Mouse (Mus musculus): ENCODE results near the gene Chic2. TPM values are rescaled to one million over a fixed set of nuclear protein-coding genes. Genes with fewer than 3 reads are reported as not detected.

The Chic2 gene
- polyA plus RNA-seq (2015; fragmentation: Nextera tagmentation; extraction: Ambion mirVana) = 27.1 and 28.8 TPM in 2 replicates

DNA sequence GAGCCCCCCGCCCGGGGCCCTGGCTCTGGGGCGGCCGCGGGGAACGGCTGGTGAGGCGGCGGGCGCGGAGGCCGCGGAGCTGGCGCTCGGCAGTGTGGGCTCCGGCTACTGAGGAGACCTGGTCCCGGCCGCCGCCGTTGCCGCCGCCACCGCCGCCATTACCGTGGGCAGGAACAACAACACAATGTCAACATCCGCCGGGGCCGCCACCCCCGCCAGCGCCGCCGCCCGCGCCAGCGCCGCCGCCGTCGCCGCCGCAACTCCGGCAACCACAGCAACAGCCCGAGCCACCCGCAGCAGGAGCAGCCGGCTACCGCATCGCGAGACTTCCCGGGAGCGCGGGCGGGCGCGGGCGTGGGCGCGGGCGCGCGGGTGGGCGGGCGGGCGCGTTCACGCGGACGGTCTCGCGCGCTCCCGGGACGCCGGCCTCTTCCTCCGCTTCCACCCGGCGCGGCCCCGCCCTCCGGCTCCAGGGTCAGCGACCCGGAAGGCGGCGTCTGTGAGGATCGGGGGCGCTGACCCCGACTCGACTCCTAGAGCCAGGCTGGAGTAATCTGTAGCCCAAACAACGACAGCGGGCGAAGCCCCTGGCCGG, at the start of gene Chic2:
Gene Chic2 (minus strand): TSS at position 465 of the 595 bp plus-strand sequence.
- Histone ChIP-seq H3K4me1 (peaks cover 30% of the 10 kb centered on the region), H3K4me3 (replicated peaks) (peak within 1 kb of the TSS; percentile 75), H3K9me3 (replicated peaks) (no peaks in the 10 kb centered on the region), H3K27ac (peak within 1 kb of the TSS; percentile 90), H3K27me3 (0 out of 2 replicates have a peak, but pooled peaks cover 11% of the 10 kb centered on the region), H3K36me3 (peaks cover 9% of the 10 kb centered on the region; the same call in 1 of the 2 replicates), H3K9ac (peak within 1 kb of the TSS; percentile 93), H3K4me2 (peak within 1 kb of the TSS; percentile 75)
- ATAC-seq (replicated peaks; ENCODE audit: low FRiP score) = peak; percentile 91
- under 1% methylated on average over 42 of the region's 90 CpGs for WGBS

DNA sequence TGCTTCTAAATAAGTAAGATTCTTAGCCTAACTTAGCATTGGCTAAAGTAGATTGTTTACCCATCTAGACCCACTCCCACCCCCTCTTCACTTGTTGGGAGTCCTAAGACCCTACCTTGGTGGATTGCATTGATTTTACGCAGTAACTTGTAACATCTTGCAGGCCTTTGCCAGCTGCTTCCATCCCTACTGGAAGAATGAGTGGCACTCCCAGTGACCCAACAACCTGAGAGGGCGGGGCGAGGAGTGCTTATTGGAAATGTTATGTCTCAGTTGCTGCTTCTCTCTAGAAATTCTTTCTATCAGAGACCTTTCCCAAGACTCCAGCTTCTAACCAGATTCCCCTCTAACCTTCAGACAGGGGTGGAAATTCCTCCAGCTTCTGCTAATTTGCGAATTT, 41.3 kb upstream of the Chic2 start:
- H3K9me3 ChIP-seq (replicated peaks) = no peaks in the 10 kb centered on the region
- no peak overlapping the region for H3K4me2 ChIP-seq
- no peak for ATAC-seq (replicated peaks; ENCODE audit: low FRiP score)
- H3K36me3 ChIP-seq = no peaks in the 10 kb centered on the region
- no peak overlapping the region for H3K4me3 ChIP-seq (replicated peaks)
- 13% methylated on average over 4 of the region's 4 CpGs for WGBS
- peaks cover 88% of the 10 kb centered on the region for H3K27me3 ChIP-seq
- H3K27ac ChIP-seq = no peak overlapping the region
- H3K9ac ChIP-seq = no peak overlapping the region
- peaks cover 24% of the 10 kb centered on the region for H3K4me1 ChIP-seq

DNA sequence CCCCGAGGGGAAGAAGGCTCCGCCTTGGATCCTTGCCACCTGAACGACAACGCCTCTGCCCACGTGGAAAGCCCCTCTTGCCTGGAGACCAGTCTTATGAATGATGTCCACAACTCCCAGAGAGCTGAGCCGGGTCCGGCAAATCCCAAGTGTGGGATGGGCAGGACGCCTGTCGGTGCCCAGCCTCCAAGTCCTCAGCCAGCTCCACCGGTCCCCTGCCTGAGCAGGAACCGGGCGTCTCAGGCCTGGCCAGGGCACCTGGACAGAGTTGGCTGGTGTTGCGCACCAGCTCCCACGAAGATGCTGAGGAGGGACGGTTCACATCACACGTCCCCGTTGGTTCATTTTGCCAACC, 40.9 kb upstream of the Chic2 start:
- WGBS = 3% methylated on average over 17 of the region's 17 CpGs
- Histone ChIP-seq H3K4me3 (replicated peaks) (no peak overlapping the region), H3K36me3 (no peaks in the 10 kb centered on the region), H3K4me2 (no peak overlapping the region), H3K27ac (no peak overlapping the region), H3K9ac (no peak overlapping the region), H3K4me1 (peaks cover 24% of the 10 kb centered on the region), H3K27me3 (peaks cover 92% of the 10 kb centered on the region), H3K9me3 (replicated peaks) (no peaks in the 10 kb centered on the region)
- ATAC-seq (replicated peaks; ENCODE audit: low FRiP score) = no peak

DNA sequence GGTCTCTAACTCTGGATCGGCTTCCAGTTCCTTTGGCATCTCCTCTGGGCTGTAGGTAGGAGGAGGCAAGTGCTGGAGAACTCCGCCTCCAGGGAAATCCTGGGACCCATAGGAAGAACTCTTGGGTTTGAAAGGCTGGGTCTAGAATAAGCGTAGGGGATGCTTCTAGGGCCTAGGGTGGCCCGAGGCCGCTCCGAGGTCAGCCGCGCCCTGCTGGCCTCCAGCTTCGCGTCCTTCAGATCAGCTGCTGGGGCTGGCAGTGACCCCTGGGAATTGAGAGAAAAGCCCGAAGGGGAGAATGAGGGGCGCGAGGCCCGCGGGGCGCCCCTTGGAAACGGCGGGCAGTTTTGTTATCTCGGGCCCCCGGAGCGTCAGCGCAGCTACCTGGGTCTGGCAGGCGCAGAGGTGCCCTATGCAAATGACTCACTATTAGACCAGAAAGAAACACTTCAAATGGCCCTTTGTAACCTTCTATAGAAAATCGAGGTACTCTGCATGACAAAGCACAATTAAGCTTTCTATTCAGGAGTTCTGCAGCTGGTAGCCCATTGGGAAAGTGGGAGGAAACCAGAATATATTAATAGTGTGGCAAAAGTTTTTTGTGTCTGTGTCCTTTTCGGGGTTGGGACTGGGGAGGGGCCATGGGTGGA, 40.4 kb upstream of the Chic2 start:
- Histone ChIP-seq H3K9me3 (replicated peaks) (no peaks in the 10 kb centered on the region), H3K27ac (no peak overlapping the region), H3K4me3 (replicated peaks) (no peak overlapping the region), H3K36me3 (no peaks in the 10 kb centered on the region), H3K27me3 (peaks cover 94% of the 10 kb centered on the region), H3K9ac (no peak overlapping the region), H3K4me2 (peak overlapping the region; percentile 4; the same call in 1 of the 2 replicates), H3K4me1 (peaks cover 24% of the 10 kb centered on the region)
- ATAC-seq (replicated peaks; ENCODE audit: low FRiP score) = no peak
- WGBS = 2% methylated on average over 25 of the region's 25 CpGs

DNA sequence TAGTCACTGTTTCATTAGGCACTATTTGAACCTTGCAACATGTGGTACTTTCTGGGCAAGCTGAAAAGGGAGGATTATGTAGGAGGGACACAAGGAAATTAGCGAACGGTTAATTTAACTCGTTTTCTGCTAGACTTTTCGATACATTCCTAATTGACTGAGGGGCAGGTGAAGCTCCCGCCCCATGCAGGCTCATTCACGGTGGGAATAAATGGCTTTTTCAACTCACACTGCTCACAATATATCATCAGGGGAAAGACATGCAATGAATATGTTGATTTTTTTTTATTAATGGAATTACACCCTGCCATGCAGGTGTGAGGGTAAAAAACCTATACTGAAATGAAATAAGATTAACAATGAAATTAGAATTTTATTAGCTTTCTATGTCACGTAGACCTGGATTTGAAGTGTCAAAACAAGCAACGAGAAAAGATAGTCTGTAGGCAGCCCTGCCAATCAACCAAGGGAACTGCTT, 39.9 kb upstream of the Chic2 start:
- Histone ChIP-seq H3K4me1 (peaks cover 24% of the 10 kb centered on the region), H3K9me3 (replicated peaks) (no peaks in the 10 kb centered on the region), H3K4me3 (replicated peaks) (no peak overlapping the region; the same call in 1 of the 2 replicates), H3K4me2 (peak overlapping the region; percentile 25), H3K36me3 (no peaks in the 10 kb centered on the region), H3K27me3 (peaks cover 97% of the 10 kb centered on the region), H3K9ac (no peak overlapping the region), H3K27ac (no peak overlapping the region)
- under 1% methylated on average over 8 of the region's 8 CpGs for WGBS
- no peak for ATAC-seq (replicated peaks; ENCODE audit: low FRiP score)

DNA sequence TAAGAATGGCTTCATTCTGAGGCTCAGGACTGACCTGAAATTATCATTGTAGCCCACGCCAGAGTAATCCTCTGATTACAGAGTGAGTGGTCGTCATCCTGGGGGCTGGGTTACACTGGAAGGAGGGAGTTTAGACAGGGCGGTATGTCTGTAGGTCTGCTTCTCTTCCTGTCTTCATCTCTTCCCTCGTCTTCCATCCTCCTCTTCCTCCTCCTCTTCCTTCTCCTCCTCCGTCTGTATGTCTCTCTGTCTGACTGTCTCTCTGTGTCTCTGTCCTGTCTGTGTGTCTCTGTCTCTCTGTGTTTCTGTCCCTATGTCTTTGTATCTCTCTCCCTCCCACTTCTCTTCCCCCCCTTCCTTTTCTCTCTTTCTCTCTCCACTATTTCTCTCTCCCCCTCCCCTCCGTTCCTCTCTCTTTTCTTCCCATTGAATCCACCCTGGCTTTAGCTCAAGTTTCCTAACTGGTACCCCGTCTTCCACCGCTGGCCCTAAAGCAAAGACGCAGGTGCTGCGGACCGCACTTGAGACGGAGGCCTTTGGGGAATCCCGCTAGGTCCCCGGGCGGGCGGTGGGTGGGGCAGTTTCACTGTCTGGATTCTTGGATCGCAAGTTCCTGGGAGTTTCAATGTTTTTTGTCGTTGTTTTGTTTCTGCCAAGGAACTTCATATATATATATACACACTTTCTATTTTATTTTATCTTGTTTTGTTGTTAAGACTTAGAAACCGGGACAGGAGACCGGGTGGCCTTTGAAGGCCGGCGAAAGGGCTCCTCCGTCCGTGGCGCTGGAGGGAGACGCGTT, 39.2 kb upstream of the Chic2 start:
- no peak overlapping the region for H3K9ac ChIP-seq
- H3K27ac ChIP-seq = no peak overlapping the region
- no peak overlapping the region; the same call in 1 of the 2 replicates for H3K4me3 ChIP-seq (replicated peaks)
- H3K36me3 ChIP-seq = no peaks in the 10 kb centered on the region
- peaks cover 24% of the 10 kb centered on the region for H3K4me1 ChIP-seq
- H3K27me3 ChIP-seq = peaks cover 98% of the 10 kb centered on the region
- under 1% methylated on average over 27 of the region's 27 CpGs for WGBS
- H3K9me3 ChIP-seq (replicated peaks) = no peaks in the 10 kb centered on the region
- ATAC-seq (replicated peaks; ENCODE audit: low FRiP score) = no peak
- H3K4me2 ChIP-seq = peak overlapping the region; percentile 25

DNA sequence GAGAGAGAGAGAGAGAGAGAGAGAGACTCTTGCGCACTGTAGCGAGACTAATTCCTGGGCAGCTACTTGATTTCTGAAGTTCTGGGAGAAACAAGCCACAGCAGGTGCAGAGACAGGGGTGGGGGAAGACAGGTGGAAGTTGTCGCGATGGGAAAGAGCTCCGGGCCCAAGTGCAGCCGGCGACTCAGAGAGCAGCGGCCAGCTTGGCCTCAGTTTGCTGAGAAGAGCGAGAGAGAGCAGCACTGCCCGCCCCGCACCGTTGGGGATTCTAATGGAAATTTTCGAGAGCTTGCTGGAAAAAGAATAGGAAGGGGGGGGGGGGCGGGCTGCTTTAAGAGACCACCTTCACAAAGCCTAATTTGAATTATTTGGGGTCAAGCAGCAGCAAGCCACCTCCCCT, 38.5 kb upstream of the Chic2 start:
- H3K36me3 ChIP-seq = no peaks in the 10 kb centered on the region
- WGBS = under 1% methylated on average over 13 of the region's 14 CpGs
- H3K9ac ChIP-seq = no peak overlapping the region
- no peak overlapping the region for H3K27ac ChIP-seq
- no peaks in the 10 kb centered on the region for H3K9me3 ChIP-seq (replicated peaks)
- H3K4me2 ChIP-seq = no peak overlapping the region
- H3K4me1 ChIP-seq = peaks cover 24% of the 10 kb centered on the region
- peaks cover 99% of the 10 kb centered on the region for H3K27me3 ChIP-seq
- H3K4me3 ChIP-seq (replicated peaks) = no peak overlapping the region
- ATAC-seq (replicated peaks; ENCODE audit: low FRiP score) = no peak

DNA sequence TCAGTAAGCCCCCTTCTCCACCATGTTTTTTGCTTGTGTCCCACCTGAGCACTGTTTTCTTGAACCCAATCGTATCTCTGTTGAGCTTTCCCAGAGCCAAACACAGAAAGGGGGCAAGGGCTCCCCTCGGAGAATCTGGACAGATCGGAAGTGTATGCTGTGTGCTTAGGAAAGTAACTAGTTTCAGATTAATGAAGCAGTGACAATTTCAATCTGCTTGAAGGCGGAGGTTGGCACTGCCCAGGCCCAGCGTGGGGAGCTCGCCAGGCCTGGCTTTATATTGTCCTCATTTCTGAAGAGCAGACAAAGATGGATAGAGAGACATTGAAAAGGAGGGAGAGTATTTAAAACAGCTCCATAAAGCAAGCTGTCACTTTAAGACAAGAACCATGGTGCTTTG, 37.9 kb upstream of the Chic2 start:
- Histone ChIP-seq H3K27ac (no peak overlapping the region), H3K4me3 (replicated peaks) (no peak overlapping the region), H3K27me3 (peaks cover 99% of the 10 kb centered on the region), H3K9me3 (replicated peaks) (no peaks in the 10 kb centered on the region), H3K4me2 (no peak overlapping the region), H3K4me1 (peaks cover 24% of the 10 kb centered on the region), H3K36me3 (no peaks in the 10 kb centered on the region), H3K9ac (no peak overlapping the region)
- ATAC-seq (replicated peaks; ENCODE audit: low FRiP score) = no peak
- WGBS = 6% methylated on average over 6 of the region's 6 CpGs

DNA sequence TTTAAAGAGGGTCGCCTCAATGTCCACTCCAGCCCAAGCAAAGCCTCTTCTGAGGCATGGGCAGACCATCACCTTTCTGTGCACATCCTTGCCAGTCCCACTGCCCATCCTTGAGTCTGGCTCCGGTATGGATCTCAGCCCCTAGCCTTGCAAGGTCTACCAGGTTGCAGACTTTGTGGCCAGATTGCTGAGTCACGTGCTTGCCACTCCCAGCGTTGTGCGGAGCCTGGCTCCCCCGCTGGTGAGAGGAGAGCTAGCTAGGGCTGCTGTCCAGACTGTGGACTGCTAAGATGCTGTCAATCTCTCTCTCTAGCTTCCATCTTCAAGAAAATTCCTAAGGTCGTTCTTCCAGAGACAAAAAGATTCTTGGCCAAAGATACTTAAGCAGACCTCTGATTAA, 35.0 kb upstream of the Chic2 start:
- Histone ChIP-seq H3K4me3 (replicated peaks) (no peak overlapping the region), H3K27ac (no peak overlapping the region), H3K9me3 (replicated peaks) (no peaks in the 10 kb centered on the region), H3K4me1 (peaks cover 27% of the 10 kb centered on the region), H3K4me2 (no peak overlapping the region), H3K9ac (no peak overlapping the region), H3K27me3 (peaks cover 100% of the 10 kb centered on the region), H3K36me3 (no peaks in the 10 kb centered on the region)
- WGBS = 2% methylated on average over 7 of the region's 7 CpGs
- no peak for ATAC-seq (replicated peaks; ENCODE audit: low FRiP score)

DNA sequence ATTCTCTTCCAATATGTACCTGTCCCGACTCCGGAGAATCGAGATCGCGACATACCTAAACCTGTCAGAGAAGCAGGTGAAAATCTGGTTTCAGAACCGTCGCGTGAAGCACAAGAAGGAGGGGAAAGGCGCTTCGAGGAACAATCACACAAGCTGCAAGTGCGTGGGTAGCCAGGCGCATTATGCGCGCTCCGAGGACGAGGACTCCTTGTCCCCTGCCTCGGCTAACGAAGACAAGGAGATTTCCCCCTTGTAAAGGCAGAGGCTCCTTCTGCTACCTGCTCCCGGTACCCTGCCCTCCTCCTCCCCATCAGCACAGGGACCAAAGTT, 32.4 kb upstream of the Chic2 start:
- under 1% methylated on average over 19 of the region's 19 CpGs for WGBS
- peaks cover 12% of the 10 kb centered on the region for H3K4me1 ChIP-seq
- no peaks in the 10 kb centered on the region for H3K36me3 ChIP-seq
- no peak overlapping the region for H3K4me3 ChIP-seq (replicated peaks)
- H3K4me2 ChIP-seq = no peak overlapping the region
- no peak overlapping the region for H3K27ac ChIP-seq
- no peak overlapping the region for H3K9ac ChIP-seq
- peaks cover 100% of the 10 kb centered on the region for H3K27me3 ChIP-seq
- no peaks in the 10 kb centered on the region for H3K9me3 ChIP-seq (replicated peaks)
- no peak for ATAC-seq (replicated peaks; ENCODE audit: low FRiP score)

DNA sequence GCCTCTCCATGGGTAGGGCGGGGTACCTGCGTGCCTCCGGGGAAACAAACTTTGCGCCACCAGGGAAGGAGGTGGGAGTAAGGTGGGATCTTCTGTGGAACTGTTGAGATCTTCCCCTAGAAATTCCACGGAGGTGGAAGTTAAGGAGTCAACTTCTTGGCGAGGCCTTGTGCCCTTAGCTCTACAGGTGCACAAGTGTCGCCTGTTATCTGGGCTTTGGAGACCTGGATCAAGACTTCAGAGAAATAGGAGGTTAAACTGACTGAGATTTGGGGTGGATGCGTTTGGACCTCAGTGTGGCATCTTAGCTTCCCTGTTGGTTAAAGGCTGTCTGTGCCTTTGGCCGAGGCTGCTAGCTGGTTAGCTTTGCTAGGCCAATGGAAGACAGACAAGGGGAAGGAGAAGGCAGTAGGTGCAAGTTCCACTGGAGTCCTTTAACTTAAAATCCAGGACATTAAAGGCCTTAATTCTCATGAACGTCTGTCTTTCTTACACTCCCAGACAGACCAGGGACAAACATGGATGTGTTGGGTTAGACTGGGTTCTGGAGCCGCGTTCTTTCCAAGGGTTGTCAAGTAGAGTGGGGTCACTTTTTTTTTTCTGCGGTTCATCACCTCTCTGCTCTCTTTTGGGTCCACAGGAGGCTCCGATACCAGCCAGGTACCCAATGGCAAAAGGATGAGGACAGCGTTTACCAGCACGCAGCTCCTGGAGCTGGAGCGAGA, 31.9 kb upstream of the Chic2 start:
- 1% methylated on average over 17 of the region's 17 CpGs for WGBS
- no peak for ATAC-seq (replicated peaks; ENCODE audit: low FRiP score)
- Histone ChIP-seq H3K36me3 (no peaks in the 10 kb centered on the region), H3K4me3 (replicated peaks) (peak overlapping the region; percentile 24), H3K9ac (no peak overlapping the region), H3K4me1 (peaks cover 12% of the 10 kb centered on the region), H3K9me3 (replicated peaks) (no peaks in the 10 kb centered on the region), H3K27me3 (peaks cover 100% of the 10 kb centered on the region), H3K4me2 (0 out of 2 replicates have a peak overlapping the region, but pooled peaks have one; percentile 45), H3K27ac (no peak overlapping the region)

All from kidney, embryonic 15.5 days (tissue).